Mouse (Mus musculus) liver, embryonic 15.5 days (tissue): ENCODE measurements around the gene Slc6a4. TPM values are rescaled to one million over a fixed set of nuclear protein-coding genes. Genes with fewer than 3 reads are reported as not detected.
"Not testable (repeated sequence)": the region's sequence is repeated elsewhere in the genome, so short reads cannot be mapped to it uniquely, and the experiment has no call there.

ENCODE experiments used
- ATAC-seq: fragments of 200-750 bp; cut with Nextera tagmentation; 2 replicates; pipeline ENCODE4 v1.8.0; 2017; ENCODE audit warnings: moderate number of reproducible peaks, mild to moderate bottlenecking, moderate library complexity; ENCODE audit not compliant: insufficient read depth
- H3K27ac ChIP-seq: fragments of 300-500 bp; sonication (generic); replicated peaks from 2 replicates; pipeline ENCODE4 v1.5.1; 2015; ENCODE audit warnings: mild to moderate bottlenecking, inconsistent platforms
- H3K27me3 ChIP-seq: fragments of 300-500 bp; sonication (generic); 2 replicates; pipeline ENCODE4 v1.6.1; 2015; ENCODE audit warnings: mild to moderate bottlenecking, inconsistent platforms
- H3K36me3 ChIP-seq: fragments of 300-500 bp; sonication (generic); replicated peaks from 2 replicates; pipeline ENCODE4 v1.6.1; 2015; ENCODE audit warnings: moderate library complexity, mild to moderate bottlenecking, inconsistent platforms
- H3K4me1 ChIP-seq: fragments of 300-500 bp; sonication (generic); replicated peaks from 2 replicates; pipeline ENCODE4 v1.6.1; 2015; ENCODE audit warnings: inconsistent platforms
- H3K4me2 ChIP-seq: fragments of 300-500 bp; sonication (generic); 2 replicates; pipeline ENCODE4 v1.6.1; 2015; ENCODE audit warnings: moderate library complexity, mild to moderate bottlenecking, inconsistent platforms
- H3K4me3 ChIP-seq: fragments of 300-500 bp; sonication (generic); replicated peaks from 2 replicates; pipeline ENCODE4 v1.5.1; 2015; ENCODE audit warnings: mild to moderate bottlenecking, inconsistent platforms
- H3K9ac ChIP-seq: fragments of 300-500 bp; sonication (generic); 2 replicates; pipeline ENCODE4 v1.6.1; 2015; ENCODE audit warnings: moderate library complexity, mild to moderate bottlenecking, inconsistent platforms
- H3K9me3 ChIP-seq: fragments of 300-500 bp; sonication (generic); replicated peaks from 2 replicates; pipeline ENCODE4 v1.6.1; 2016; ENCODE audit warnings: inconsistent platforms
- WGBS: fragments of 180-500 bp; shearing (Covaris S2); methylation state at CpG from one replicate; pipeline ENCODE4 v1.1.7; 2015; ENCODE audit warnings: mixed read lengths; ENCODE audit not compliant: insufficient replicate concordance; 5-methylcytosine and 5-hydroxymethylcytosine counted together
- microRNA counts: library from miRNA; unstranded; fragments of <30 nt; microRNA quantifications from one replicate; lab custom pipeline; 2016
- microRNA-seq: library from miRNA; unstranded; fragments of <30 nt; microRNA quantifications from one replicate; pipeline ENCODE4, GENCODE M21; 2016
- polyA plus RNA-seq: library from polyadenylated mRNA; unstranded; fragments of >200 nt; fragmentation: Nextera tagmentation; extraction: Ambion mirVana; gene quantifications from 2 replicates; pipeline ENCODE4 v1.2.1, GENCODE M21; 2015

The Slc6a4 gene
- polyA plus RNA-seq, 1 experiment from 2014 or later: 2.1 TPM

- Histone ChIP-seq H3K4me1 (peaks cover 20% of the 10 kb centered on the region), H3K36me3 (peaks cover 27% of the 10 kb centered on the region), H3K9ac (peak overlapping the region; percentile 76), H3K4me3 (peak overlapping the region; percentile 78), H3K4me2 (peak overlapping the region; percentile 84), H3K27me3 (peaks cover 22% of the 10 kb centered on the region)
- 48% methylated on average over 4 of the region's 4 CpGs for WGBS
- ATAC-seq, H3K27ac ChIP-seq, H3K9me3 ChIP-seq: not testable (repeated sequence)
Measured at GRCm38 (mm10) chr11:77077331-77077730, 78.9 kb downstream of the Slc6a4 start.

GRCm38 (mm10) chr11:77077792-77078191, 79.4 kb downstream of the Slc6a4 start:
- Histone ChIP-seq H3K4me3 (peak overlapping the region; percentile 78), H3K4me1 (peaks cover 20% of the 10 kb centered on the region), H3K9me3 (no peaks in the 10 kb centered on the region), H3K4me2 (peak overlapping the region; percentile 84), H3K36me3 (peaks cover 26% of the 10 kb centered on the region), H3K27me3 (peaks cover 25% of the 10 kb centered on the region), H3K9ac (peak overlapping the region; percentile 76), H3K27ac (peak overlapping the region; percentile 86)
- ATAC-seq: peak; percentile 43
- 1% methylated on average over 16 of the region's 16 CpGs for WGBS

- Histone ChIP-seq H3K27me3 (peaks cover 30% of the 10 kb centered on the region), H3K4me2 (peak within 1 kb of the TSS; percentile 84), H3K4me3 (peak within 1 kb of the TSS; percentile 78), H3K9me3 (no peaks in the 10 kb centered on the region), H3K36me3 (peaks cover 26% of the 10 kb centered on the region), H3K4me1 (peaks cover 20% of the 10 kb centered on the region), H3K9ac (peak within 1 kb of the TSS; percentile 76), H3K27ac (peak within 1 kb of the TSS; percentile 86)
- peak; percentile 96 for ATAC-seq
- 4% methylated on average over 48 of the region's 48 CpGs for WGBS
Measured at GRCm38 (mm10) chr11:77078273-77079134, 80.1 kb downstream of the Slc6a4 start, which contains the start of gene Nsrp1. Gene Nsrp1 (minus strand): TSS chr11:77078435.

GRCm38 (mm10) chr11:77079361-77079760, 81.0 kb downstream of the Slc6a4 start:
- H3K4me1 ChIP-seq: peaks cover 20% of the 10 kb centered on the region
- WGBS: 80% methylated on average over 1 of the region's 1 CpGs
- no peak for ATAC-seq
- H3K27ac ChIP-seq: no peak overlapping the region
- H3K9me3 ChIP-seq: no peaks in the 10 kb centered on the region
- no peak overlapping the region for H3K4me3 ChIP-seq
- no peak overlapping the region for H3K9ac ChIP-seq
- no peak overlapping the region for H3K4me2 ChIP-seq
- H3K27me3 ChIP-seq: peaks cover 30% of the 10 kb centered on the region
- H3K36me3 ChIP-seq: peaks cover 19% of the 10 kb centered on the region

MicroRNAs encoded within 50 kb of the gene (microRNA counts, 519-probe panel; counts per million panel counts)
- microRNA mmu-miR-423-3p (lab: Ali Mortazavi, UCI): 3,345 counts per million, percentile 67 among the panel's probes with 10 or more counts
- 3,394 counts per million, percentile 68 among the panel's probes with 10 or more counts for microRNA mmu-miR-423-5p (lab: Ali Mortazavi, UCI)

Small RNA genes within 50 kb of the gene (microRNA-seq; reads per million reads assigned to microRNA genes)
- 6,365 reads per million, percentile 90 among the genes with 10 or more reads in this experiment for gene Mir423

Other genes starting within 250 kb of the Slc6a4 start
- gene Gosr1, start 235.0 kb upstream of the Slc6a4 start, polyA plus RNA-seq: 10.1 and 11.0 TPM in 2 replicates
- gene Cpd, start 151.6 kb upstream of the Slc6a4 start, polyA plus RNA-seq: 4.7 and 4.8 TPM in 2 replicates
- gene Tmigd1, start 96.4 kb upstream of the Slc6a4 start, polyA plus RNA-seq: not detected in 2 replicates
- 40.5 and 44.2 TPM in 2 replicates for gene Blmh, start 73.8 kb upstream of the Slc6a4 start, polyA plus RNA-seq
- 18.4 and 21.0 TPM in 2 replicates for gene Nsrp1, start 79.8 kb downstream of the Slc6a4 start, polyA plus RNA-seq
- 0.09 and 0.24 TPM in 2 replicates for gene Efcab5, start 190.4 kb downstream of the Slc6a4 start, polyA plus RNA-seq
- 3.9 and 5.1 TPM in 2 replicates for gene Ssh2, start 217.7 kb downstream of the Slc6a4 start, polyA plus RNA-seq